Mouse (Mus musculus) liver (tissue): ENCODE data around the gene Gm7356.
"Not testable (repeated sequence)": the region's sequence is repeated elsewhere in the genome, so short reads cannot be mapped to it uniquely, and the experiment has no call there.

Experiments used
- DNase-seq: peaks from one replicate; pipeline ENCODE4 v3.0.0-alpha.2; 2020; ENCODE audit warnings: mixed read lengths

The Gm7356 gene

GRCm38 (mm10) chr17:14003604-14004003 lies at the start of gene Gm7356:
Gene Gm7356, minus strand, starts transcription at chr17:14003704.
- not testable (repeated sequence) for DNase-seq

- DNase-seq: not testable (repeated sequence)
Observed at GRCm38 (mm10) chr17:14041880-14042279, 38.4 kb upstream of the Gm7356 start.

GRCm38 (mm10) chr17:14037012-14037411 lies 33.5 kb upstream of the Gm7356 start:
- DNase-seq: not testable (repeated sequence)

DNA sequence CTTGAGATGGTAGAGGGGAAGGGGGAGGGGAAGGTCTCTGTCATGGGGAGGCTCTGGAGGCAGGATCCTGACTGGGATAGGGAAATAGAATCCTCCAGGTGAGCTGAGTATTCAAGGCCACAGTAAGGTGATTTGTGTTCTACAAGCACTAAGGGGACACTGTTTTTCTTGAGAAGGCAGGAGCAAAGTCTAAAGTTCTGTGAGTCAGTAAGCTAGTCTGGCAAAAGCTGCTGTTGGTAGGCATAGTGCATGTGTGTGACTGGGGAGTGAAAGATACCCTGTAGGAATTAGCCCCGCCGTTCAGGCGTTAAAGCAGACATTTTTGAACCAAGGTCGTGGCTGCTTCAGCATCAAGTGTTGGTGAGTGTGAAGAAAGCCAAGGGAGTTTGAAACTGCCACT lies 32.6 kb upstream of the Gm7356 start:
- DNase-seq: not testable (repeated sequence)

DNA sequence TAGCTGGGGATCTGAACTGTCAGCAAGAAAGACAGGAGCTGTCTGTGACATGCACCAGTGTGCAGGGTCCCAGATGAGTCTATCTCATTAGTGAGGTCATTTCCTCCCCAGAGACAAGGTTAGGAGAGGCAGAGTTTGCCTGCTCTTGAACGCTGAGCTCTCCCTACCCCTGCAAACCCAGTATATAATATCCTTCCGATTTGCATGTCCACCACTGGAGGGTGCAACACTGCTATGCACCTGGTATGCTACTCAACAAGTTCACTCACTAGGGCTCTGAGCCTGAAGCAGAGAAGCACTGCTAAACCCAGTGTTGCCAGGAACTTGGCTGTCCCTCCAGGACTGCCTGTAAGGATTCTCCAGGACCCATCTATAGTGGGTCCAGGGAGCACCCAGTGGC lies 10.1 kb downstream of the Gm7356 start:
- not testable (repeated sequence) for DNase-seq

DNA sequence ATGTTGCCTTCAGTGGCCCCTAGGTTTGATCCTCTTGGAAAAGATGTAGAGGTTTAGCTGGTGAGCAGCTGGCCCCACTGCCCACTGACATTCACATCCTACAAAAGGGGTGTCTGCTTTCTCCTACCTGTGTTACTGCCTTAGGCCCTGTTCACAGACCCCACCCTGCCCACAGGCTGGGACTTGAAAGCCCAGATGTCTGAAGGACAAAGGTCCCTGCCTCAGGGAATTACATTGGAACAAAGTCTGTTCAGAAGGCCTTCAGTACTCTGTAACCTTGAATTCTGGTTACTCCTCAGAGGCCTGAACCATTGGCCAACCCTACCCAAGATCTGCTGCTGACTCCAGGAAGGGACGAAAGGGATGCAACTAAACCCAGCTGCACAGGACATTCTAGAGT lies 15.8 kb downstream of the Gm7356 start:
- no peak for DNase-seq

DNA sequence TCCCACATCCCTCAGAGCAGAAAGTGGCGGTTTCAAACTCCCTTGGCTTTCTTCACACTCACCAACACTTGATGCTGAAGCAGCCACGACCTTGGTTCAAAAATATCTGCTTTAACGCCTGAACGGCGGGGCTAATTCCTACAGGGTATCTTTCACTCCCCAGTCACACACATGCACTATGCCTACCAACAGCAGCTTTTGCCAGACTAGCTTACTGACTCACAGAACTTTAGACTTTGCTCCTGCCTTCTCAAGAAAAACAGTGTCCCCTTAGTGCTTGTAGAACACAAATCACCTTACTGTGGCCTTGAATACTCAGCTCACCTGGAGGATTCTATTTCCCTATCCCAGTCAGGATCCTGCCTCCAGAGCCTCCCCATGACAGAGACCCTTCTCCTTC lies 32.7 kb downstream of the Gm7356 start:
- DNase-seq: not testable (repeated sequence)

- DNase-seq: not testable (repeated sequence)
Observed at GRCm38 (mm10) chr17:13969917-13970316, 33.6 kb downstream of the Gm7356 start.

DNA sequence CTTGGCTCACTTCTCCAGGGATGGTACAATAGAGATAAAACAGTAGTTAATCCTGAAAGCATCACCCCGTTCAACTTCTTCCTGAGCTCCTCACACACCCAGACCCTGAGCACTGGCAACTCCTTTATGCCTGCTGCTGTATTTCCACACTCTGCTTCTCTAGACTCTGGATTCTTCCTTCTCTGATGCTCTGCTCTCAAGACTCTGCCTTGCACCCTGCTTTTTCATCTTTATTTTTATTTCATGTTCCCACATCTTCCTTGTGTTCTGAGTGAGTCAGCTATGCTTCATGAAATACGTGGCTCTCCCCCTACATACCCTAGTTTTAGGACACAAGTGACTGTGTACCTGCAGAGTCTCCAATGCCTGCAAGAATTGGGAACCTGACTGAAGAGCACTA lies 38.5 kb downstream of the Gm7356 start:
- DNase-seq: not testable (repeated sequence)

DNA sequence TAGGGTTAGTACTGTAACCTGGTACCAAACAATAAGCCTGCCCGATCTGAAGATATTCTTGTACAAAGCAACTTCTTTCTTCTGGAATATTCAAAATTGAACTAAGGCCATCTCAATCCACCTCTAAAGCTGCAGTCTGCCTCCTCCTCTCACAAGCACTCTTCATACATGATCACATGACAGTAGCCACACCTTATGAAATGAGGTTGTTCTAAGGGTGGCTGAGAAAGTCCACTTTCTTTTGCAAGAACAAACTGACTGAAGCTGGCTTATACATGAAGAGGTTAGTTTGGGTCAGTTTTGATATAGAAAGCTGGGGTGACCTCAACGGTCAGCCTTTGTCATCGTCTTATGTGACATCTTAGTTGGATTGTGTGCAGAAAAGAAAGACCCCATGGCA lies 41.3 kb downstream of the Gm7356 start:
- DNase-seq: not testable (repeated sequence)

DNA sequence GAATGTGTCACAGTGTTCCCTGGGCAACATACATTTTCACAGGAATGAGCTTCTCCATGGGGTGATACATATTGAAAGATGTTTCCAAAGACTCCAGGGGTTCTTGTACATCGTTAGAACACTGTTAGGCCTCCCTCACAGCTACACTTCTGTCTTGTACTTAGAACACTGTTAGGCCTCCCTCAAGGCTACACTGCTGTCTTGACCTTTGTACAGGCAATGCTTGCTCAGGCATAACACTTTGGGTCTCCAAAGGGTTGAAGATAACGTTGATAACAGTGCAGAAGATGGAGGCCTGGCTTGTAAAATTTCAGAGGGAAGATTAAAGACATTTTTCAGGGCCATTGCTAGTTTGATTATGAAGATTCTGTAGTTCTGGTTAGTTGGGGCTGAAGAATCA lies 45.4 kb downstream of the Gm7356 start:
- DNase-seq: not testable (repeated sequence)

- DNase-seq: not testable (repeated sequence)
Observed at GRCm38 (mm10) chr17:13951570-13951969, 51.9 kb downstream of the Gm7356 start.
